Mouse (Mus musculus): ENCODE measurements around the gene Bcl2.

- no peak for TF ChIP-seq CTCF (IDR thresholded peaks at IDR 0.05; ENCODE audit: low read depth, low read length)
- TF ChIP-seq GATA1 (IDR thresholded peaks at IDR 0.05; ENCODE audit: borderline replicate concordance, low read length): no peak
- TF ChIP-seq TAL1 (conservative IDR thresholded peaks at IDR 0.05; ENCODE audit: low read depth, low read length): no peak
- TF ChIP-seq GATA2 (IDR thresholded peaks at IDR 0.05; ENCODE audit: borderline replicate concordance, low read depth, low read length): no peak
- no peak for TF ChIP-seq POLR2AphosphoS5 (IDR thresholded peaks at IDR 0.05; ENCODE audit: insufficient replicate concordance, low read depth, low read length)
These were observed 187.3 kb downstream of the Bcl2 start for GRCm38 (mm10) chr1:106526751-106527150.

Data from G1E (cell line).